Mouse (Mus musculus): ENCODE measurements around the gene Rara.
A peak's percentile ranks its signal among the peaks of the same experiment; 100 is the strongest.

Rara gene

GRCm38 (mm10) chr11:98952736-98953135, 25.1 kb downstream of the Rara start:
- no peak for DNase-seq (ENCODE audit: low read depth, low spot score)

- no peak for DNase-seq (ENCODE audit: low read depth, low spot score)
Observed at GRCm38 (mm10) chr11:98953361-98953760, 25.7 kb downstream of the Rara start.

- no peak for DNase-seq (ENCODE audit: low read depth, low spot score)
Observed at GRCm38 (mm10) chr11:98953835-98954320, 26.3 kb downstream of the Rara start.

GRCm38 (mm10) chr11:98954373-98954772, 26.8 kb downstream of the Rara start:
- peak; percentile 85 for DNase-seq (ENCODE audit: low read depth, low spot score)

- DNase-seq (ENCODE audit: low read depth, low spot score), result no peak
Observed at GRCm38 (mm10) chr11:98954801-98955706, 27.4 kb downstream of the Rara start.

GRCm38 (mm10) chr11:98955707-98956235, 28.2 kb downstream of the Rara start:
- DNase-seq (ENCODE audit: low read depth, low spot score), result no peak

- DNase-seq (ENCODE audit: low read depth, low spot score), result no peak
Observed at GRCm38 (mm10) chr11:98956340-98956739, 28.7 kb downstream of the Rara start.

- peak; percentile 79 for DNase-seq (ENCODE audit: low read depth, low spot score)
Observed at GRCm38 (mm10) chr11:98959437-98960312, 32.1 kb downstream of the Rara start.

GRCm38 (mm10) chr11:98960313-98960906, 32.8 kb downstream of the Rara start:
- peak; percentile 82 for DNase-seq (ENCODE audit: low read depth, low spot score)

GRCm38 (mm10) chr11:98961051-98961592, 33.5 kb downstream of the Rara start:
- no peak for DNase-seq (ENCODE audit: low read depth, low spot score)

GRCm38 (mm10) chr11:98961766-98962165, 34.1 kb downstream of the Rara start:
- no peak for DNase-seq (ENCODE audit: low read depth, low spot score)

GRCm38 (mm10) chr11:98962421-98963095, 34.9 kb downstream of the Rara start:
- DNase-seq (ENCODE audit: low read depth, low spot score), result no peak

- peak; percentile 77 for DNase-seq (ENCODE audit: low read depth, low spot score)
Observed at GRCm38 (mm10) chr11:98963191-98964021, 35.8 kb downstream of the Rara start.

GRCm38 (mm10) chr11:98964201-98964615, 36.6 kb downstream of the Rara start:
- DNase-seq (ENCODE audit: low read depth, low spot score), result no peak

GRCm38 (mm10) chr11:98964616-98965415, 37.2 kb downstream of the Rara start:
- DNase-seq (ENCODE audit: low read depth, low spot score), result no peak

GRCm38 (mm10) chr11:98965416-98966077, 37.9 kb downstream of the Rara start:
- no peak for DNase-seq (ENCODE audit: low read depth, low spot score)

GRCm38 (mm10) chr11:98966499-98967141, 39.0 kb downstream of the Rara start:
- peak; percentile 69 for DNase-seq (ENCODE audit: low read depth, low spot score)

GRCm38 (mm10) chr11:98968079-98968478, 40.5 kb downstream of the Rara start:
- no peak for DNase-seq (ENCODE audit: low read depth, low spot score)
